Mouse (Mus musculus) ES-E14 (cell line): ENCODE results near the gene Slamf9. TPM values are rescaled to one million over a fixed set of nuclear protein-coding genes. Genes with fewer than 3 reads are reported as not detected.

Experiments
- DNase-seq: peaks from one replicate; pipeline ENCODE4 v3.0.0-alpha.2; 2013; ENCODE audit warnings: low read depth, low spot score
- H3K27ac ChIP-seq: 2 replicates; pipeline ENCODE4 v1.5.1; 2012; ENCODE audit warnings: low read depth, mild to moderate bottlenecking, low read length, moderate library complexity, mixed read lengths; ENCODE audit not compliant: poor library complexity, insufficient read depth, severe bottlenecking
- H3K36me3 ChIP-seq: 2 replicates; pipeline ENCODE4 v1.6.1; 2012; ENCODE audit warnings: mild to moderate bottlenecking, low read length, moderate library complexity, mixed read lengths; ENCODE audit not compliant: control insufficient read depth, poor library complexity, insufficient read depth, severe bottlenecking
- H3K4me1 ChIP-seq, 2 experiments: fragments of 150-350 bp in 1 of 2; sonication (generic) in 1 of 2; 2 replicates each; pipeline ENCODE4 v1.6.1; 2012; ENCODE audit warnings: low read length in 2 of 2, mild to moderate bottlenecking in 1 of 2, mixed read lengths in 1 of 2; ENCODE audit not compliant: control insufficient read depth in 2 of 2, insufficient read depth in 2 of 2, poor library complexity in 1 of 2
- H3K4me3 ChIP-seq, 2 experiments: fragments of 150-350 bp in 1 of 2; sonication (generic) in 1 of 2; 2 replicates each; pipeline ENCODE4 v1.5.1; 2012; ENCODE audit warnings: low read length in 2 of 2, low read depth in 1 of 2, mild to moderate bottlenecking in 1 of 2, mixed read lengths in 1 of 2; ENCODE audit not compliant: insufficient read depth in 1 of 2, poor library complexity in 1 of 2, severe bottlenecking in 1 of 2
- H3K9ac ChIP-seq: 2 replicates; pipeline ENCODE4 v1.6.1; 2012; ENCODE audit warnings: low read depth, mild to moderate bottlenecking, low read length, mixed read lengths; ENCODE audit not compliant: poor library complexity, insufficient read depth, severe bottlenecking
- H3K9me3 ChIP-seq: fragments of 150-350 bp; sonication (generic); 2 replicates; pipeline ENCODE4 v1.6.1; 2012; ENCODE audit warnings: low read depth, mild to moderate bottlenecking, low read length; ENCODE audit not compliant: control insufficient read depth, insufficient read depth
- CHD2 ChIP-seq: IDR thresholded peaks from 2 replicates; pipeline ENCODE4 v1.6.1; 2014; ENCODE audit warnings: mild to moderate bottlenecking, low read depth, low read length, inconsistent platforms
- HCFC1 ChIP-seq: IDR thresholded peaks from 2 replicates; pipeline ENCODE4 v1.6.1; 2012; ENCODE audit warnings: low read length, inconsistent platforms, borderline replicate concordance; ENCODE audit not compliant: insufficient read depth
- MAFK ChIP-seq: IDR thresholded peaks from 2 replicates; pipeline ENCODE4 v1.6.1; 2014; ENCODE audit warnings: mild to moderate bottlenecking, low read depth, low read length, inconsistent platforms; ENCODE audit not compliant: insufficient read depth
- ZC3H11A ChIP-seq: IDR thresholded peaks from 2 replicates; pipeline ENCODE4 v1.6.1; 2012; ENCODE audit warnings: low read depth, mild to moderate bottlenecking, inconsistent platforms, low read length, borderline replicate concordance
- ZNF384 ChIP-seq: IDR thresholded peaks from 2 replicates; pipeline ENCODE4 v1.6.1; 2012; ENCODE audit warnings: low read depth, low read length, inconsistent platforms
- in situ Hi-C, 2 experiments: fragments of 600-800 bp; cut with MboI; formaldehyde crosslinking; loops; one replicate each; pipeline ENCODE4 v1.15.1; 2025; ENCODE audit warnings: low sequenced_read_pairs in 2 of 2, inconsistent platforms in 1 of 2; ENCODE audit not compliant: unreplicated experiment in 2 of 2
- total RNA-seq: library from RNA; depleted of rRNA; stranded (reverse); fragments of 300-350 nt; gene quantifications from 2 replicates; pipeline ENCODE4 v1.2.3, GENCODE M21; 2012; rRNA removed

Gene Slamf9
- total RNA-seq, 1 experiment, result 2.7 TPM

GRCm38 (mm10) chr1:172527431-172527830 lies 52.3 kb downstream of the Slamf9 start:
- Histone ChIP-seq H3K4me1 (peaks cover 3 to 16% of the 10 kb centered on the region in 2 experiments; a peak in 3 of 4 replicates), H3K9ac (no peak overlapping the region), H3K4me3 (no peak overlapping the region), H3K9me3 (no peaks in the 10 kb centered on the region), H3K27ac (no peak overlapping the region), H3K36me3 (no peaks in the 10 kb centered on the region)
- in situ Hi-C loops, result no loop called here
- TF ChIP-seq CHD2, result no peak
- TF ChIP-seq MAFK, result no peak
- no peak for TF ChIP-seq ZC3H11A
- TF ChIP-seq HCFC1, result no peak
- no peak for TF ChIP-seq ZNF384
- DNase-seq, result no peak

Other genes with a start within 250 kb of the Slamf9 start
- 1.5 and 2.2 TPM in 2 replicates for gene Atp1a4, start 216.9 kb upstream of the Slamf9 start, total RNA-seq
- gene Igsf8, start 213.7 kb upstream of the Slamf9 start, total RNA-seq, result 43.5 and 108 TPM in 2 replicates
- gene Atp1a2, start 177.3 kb upstream of the Slamf9 start, total RNA-seq, result 0.31 and 0.48 TPM in 2 replicates
- 1.2 and 1.7 TPM in 2 replicates for gene Kcnj9, start 146.0 kb upstream of the Slamf9 start, total RNA-seq
- gene Kcnj10, start 134.1 kb upstream of the Slamf9 start, total RNA-seq, result 0.80 and 1.2 TPM in 2 replicates
- 25.4 and 25.6 TPM in 2 replicates for gene Pigm, start 98.8 kb upstream of the Slamf9 start, total RNA-seq
- gene Igsf9, start 6.4 kb downstream of the Slamf9 start, total RNA-seq, result 45.6 and 80.3 TPM in 2 replicates
- 112 and 131 TPM in 2 replicates for gene Tagln2, start 24.7 kb downstream of the Slamf9 start, total RNA-seq
- gene Cfap45, start 45.4 kb downstream of the Slamf9 start, total RNA-seq, result 0.67 and 1.2 TPM in 2 replicates
- 0.09 and 0.26 TPM in 2 replicates for gene Vsig8, start 80.6 kb downstream of the Slamf9 start, total RNA-seq
- gene Slamf8, start 115.2 kb downstream of the Slamf9 start, total RNA-seq, result not detected in 2 replicates
- gene Fcrl6, start 127.2 kb downstream of the Slamf9 start, total RNA-seq, result not detected in 2 replicates
- 0.13 TPM in 1 of 2 replicates, not detected in the other for gene Dusp23, start 157.6 kb downstream of the Slamf9 start, total RNA-seq
- gene Crp, start 222.7 kb downstream of the Slamf9 start, total RNA-seq, result not detected in 2 replicates